Comparison of ENCODE assay signal across 8 mouse cellular contexts in genomic region chr1:24302674-24303073, GRCm38 (mm10).
DNase-seq lines count a peak whose midpoint lies in the region; ATAC-seq lines count a peak whose summit lies in the region.

No protein-coding gene starts in this region.

- no peak overlapping the region for H3K27ac ChIP-seq in embryonic facial prominence, embryonic 11.5 days (replicated peaks; ENCODE audit: low read depth, low read length)
- no peak overlapping the region for H3K27ac ChIP-seq in hindbrain, embryonic 15.5 days (replicated peaks)
- H3K27ac ChIP-seq in midbrain, embryonic 11.5 days (ENCODE audit: low read depth, low read length), result no peak overlapping the region
- no peak overlapping the region for H3K27ac ChIP-seq in stomach, embryonic 16.5 days (ENCODE audit: low read length)

- peak; percentile 54 for DNase-seq in gastrocnemius, postnatal 10 days
- DNase-seq in gastrocnemius, postnatal 25 days, result no peak
- DNase-seq in adrenal gland, postnatal 36 days, result peak; percentile 44 to 50
- DNase-seq in embryonic facial prominence, embryonic 11.5 days (ENCODE audit: low spot score), result peak; percentile 85
- DNase-seq in layer of hippocampus, postnatal 36 days, result peak; percentile 51 to 58
- DNase-seq in midbrain, embryonic 11.5 days (ENCODE audit: low spot score, missing footprints), result peak; percentile 92

- no peaks in the 10 kb centered on the region for H3K36me3 ChIP-seq in embryonic facial prominence, embryonic 11.5 days (replicated peaks; ENCODE audit: control insufficient read depth, insufficient read depth, low read depth, low read length)
- no peaks in the 10 kb centered on the region for H3K36me3 ChIP-seq in hindbrain, embryonic 15.5 days
- no peaks in the 10 kb centered on the region for H3K36me3 ChIP-seq in midbrain, embryonic 11.5 days (ENCODE audit: control insufficient read depth, insufficient read depth, low read length)
- no peaks in the 10 kb centered on the region for H3K36me3 ChIP-seq in stomach, embryonic 16.5 days (ENCODE audit: control insufficient read depth, insufficient read depth, low read length)

- H3K27me3 ChIP-seq in embryonic facial prominence, embryonic 11.5 days (ENCODE audit: control insufficient read depth, insufficient read depth, low read length), result no peaks in the 10 kb centered on the region
- no peaks in the 10 kb centered on the region for H3K27me3 ChIP-seq in hindbrain, embryonic 15.5 days
- H3K27me3 ChIP-seq in midbrain, embryonic 11.5 days (ENCODE audit: control insufficient read depth, insufficient read depth, low read length), result no peaks in the 10 kb centered on the region
- H3K27me3 ChIP-seq in stomach, embryonic 16.5 days (ENCODE audit: control insufficient read depth, insufficient read depth, low read length), result no peaks in the 10 kb centered on the region

- peak; percentile 54; the same call in 1 of the 2 replicates for ATAC-seq in embryonic facial prominence, embryonic 11.5 days (replicated peaks; ENCODE audit: insufficient number of reproducible peaks, low FRiP score, low TSS enrichment, low read depth)
- peak; percentile 79 for ATAC-seq in hindbrain, embryonic 15.5 days (ENCODE audit: low FRiP score, low read depth)
- ATAC-seq in midbrain, embryonic 11.5 days (ENCODE audit: low FRiP score), result peak; percentile 84; the same call in 1 of the 2 replicates
- ATAC-seq in stomach, embryonic 16.5 days (ENCODE audit: insufficient read depth, low FRiP score), result peak; percentile 69; the same call in 1 of the 2 replicates

- no peak overlapping the region for H3K4me2 ChIP-seq in embryonic facial prominence, embryonic 11.5 days (ENCODE audit: low read depth, low read length)
- H3K4me2 ChIP-seq in hindbrain, embryonic 15.5 days, result no peak overlapping the region
- H3K4me2 ChIP-seq in midbrain, embryonic 11.5 days, result no peak overlapping the region
- no peak overlapping the region for H3K4me2 ChIP-seq in stomach, embryonic 16.5 days (ENCODE audit: low read depth, low read length)

- no peak overlapping the region for H3K9ac ChIP-seq in embryonic facial prominence, embryonic 11.5 days (replicated peaks; ENCODE audit: low read length)
- H3K9ac ChIP-seq in hindbrain, embryonic 15.5 days, result no peak overlapping the region
- no peak overlapping the region for H3K9ac ChIP-seq in midbrain, embryonic 11.5 days (ENCODE audit: low read length)
- H3K9ac ChIP-seq in stomach, embryonic 16.5 days (ENCODE audit: low read length), result no peak overlapping the region

- no peaks in the 10 kb centered on the region for H3K9me3 ChIP-seq in embryonic facial prominence, embryonic 11.5 days (replicated peaks; ENCODE audit: control insufficient read depth, low read length)
- H3K9me3 ChIP-seq in hindbrain, embryonic 15.5 days, result no peaks in the 10 kb centered on the region
- H3K9me3 ChIP-seq in midbrain, embryonic 11.5 days (ENCODE audit: control insufficient read depth, low read length), result no peaks in the 10 kb centered on the region
- H3K9me3 ChIP-seq in stomach, embryonic 16.5 days (replicated peaks; ENCODE audit: control insufficient read depth, low read length), result no peaks in the 10 kb centered on the region

- H3K4me3 ChIP-seq in embryonic facial prominence, embryonic 11.5 days (ENCODE audit: low read depth, low read length), result no peak overlapping the region
- H3K4me3 ChIP-seq in hindbrain, embryonic 15.5 days, result no peak overlapping the region
- no peak overlapping the region for H3K4me3 ChIP-seq in midbrain, embryonic 11.5 days (ENCODE audit: low read depth, low read length)
- no peak overlapping the region for H3K4me3 ChIP-seq in stomach, embryonic 16.5 days (replicated peaks; ENCODE audit: low read length)

- H3K4me1 ChIP-seq in embryonic facial prominence, embryonic 11.5 days (ENCODE audit: control insufficient read depth, insufficient read depth, low read length), result no peaks in the 10 kb centered on the region
- 0 out of 2 replicates have a peak, but pooled peaks cover 3% of the 10 kb centered on the region for H3K4me1 ChIP-seq in hindbrain, embryonic 15.5 days (replicated peaks)
- H3K4me1 ChIP-seq in midbrain, embryonic 11.5 days (ENCODE audit: control insufficient read depth, insufficient read depth, low read length), result no peaks in the 10 kb centered on the region
- H3K4me1 ChIP-seq in stomach, embryonic 16.5 days (ENCODE audit: control insufficient read depth, insufficient read depth, low read length), result no peaks in the 10 kb centered on the region

- 9% methylated on average over 8 of the region's 8 CpGs for WGBS in embryonic facial prominence, embryonic 11.5 days
- WGBS in hindbrain, embryonic 15.5 days, result 13% methylated on average over 8 of the region's 8 CpGs
- 16% methylated on average over 8 of the region's 8 CpGs for WGBS in midbrain, embryonic 11.5 days
- WGBS in stomach, embryonic 16.5 days, result 11% methylated on average over 8 of the region's 8 CpGs
